Mouse (Mus musculus) heart, postnatal 4 days (tissue): ENCODE measurements around the gene Tbl3. TPM values are rescaled to one million over a fixed set of nuclear protein-coding genes. Genes with fewer than 3 reads are reported as not detected.
"Not testable (repeated sequence)": the region's sequence is repeated elsewhere in the genome, so short reads cannot be mapped to it uniquely, and the experiment has no call there.

Source experiments
- DNase-seq: peaks from one replicate; pipeline ENCODE4 v3.0.0; 2021
- total RNA-seq, 2 experiments: library from RNA; stranded (reverse); gene quantifications; 2 replicates each; pipeline ENCODE4 v1.2.3; 2021

The Tbl3 gene
- total RNA-seq, 2 experiments from 2014 or later, result 25.2 to 29.2 TPM

GRCm38 (mm10) chr17:24727618-24728017 lies 20.2 kb upstream of the Tbl3 start, which contains the start of gene Rpl3l:
TSS of gene Rpl3l (plus strand) at chr17:24727820.
- DNase-seq, result peak; percentile 37

DNA sequence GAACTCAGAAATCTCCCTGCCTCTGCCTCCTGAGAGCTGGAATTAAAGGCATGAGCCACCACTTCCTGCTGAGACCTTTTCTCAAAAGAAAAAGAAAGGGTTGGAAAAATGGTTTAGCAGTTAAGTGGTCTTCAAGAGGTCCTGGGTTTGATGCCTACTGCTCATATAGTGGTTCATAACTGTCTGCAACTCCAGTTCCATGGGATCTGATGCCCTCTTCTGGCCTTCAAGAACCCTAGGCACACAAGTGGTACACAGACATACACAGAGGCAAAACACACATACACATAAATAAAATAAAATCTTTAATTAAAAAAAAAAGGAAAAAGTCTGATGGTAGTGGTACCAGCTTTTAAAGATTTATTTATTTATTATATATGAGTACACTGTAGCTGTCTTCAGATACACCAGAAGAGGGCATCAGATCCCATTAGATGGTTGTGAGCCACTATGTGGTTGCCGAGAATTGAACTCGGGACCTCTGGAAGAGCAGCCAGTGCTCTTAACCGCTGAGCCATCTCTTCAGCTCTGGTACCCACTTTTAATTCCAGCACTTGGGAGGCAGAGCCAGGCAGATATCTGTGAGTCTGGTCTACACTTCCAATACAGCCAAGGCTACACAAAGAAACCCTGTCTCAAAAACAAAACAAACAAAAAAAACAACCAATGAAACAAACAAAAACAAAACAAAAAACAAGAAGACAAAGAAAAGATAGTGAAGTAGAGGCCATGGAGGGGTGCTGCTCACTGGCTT lies 18.4 kb upstream of the Tbl3 start:
- DNase-seq, result no peak

- DNase-seq, result peak; percentile 99
Measured at GRCm38 (mm10) chr17:24724184-24724583, 16.7 kb upstream of the Tbl3 start, which contains the start of gene Ndufb10. TSS of gene Ndufb10 (minus strand) at chr17:24724478.

- DNase-seq, result no peak
Measured at GRCm38 (mm10) chr17:24723881-24724180, 16.4 kb upstream of the Tbl3 start.

- DNase-seq, result no peak
Measured at GRCm38 (mm10) chr17:24723122-24723880, 15.8 kb upstream of the Tbl3 start.

DNA sequence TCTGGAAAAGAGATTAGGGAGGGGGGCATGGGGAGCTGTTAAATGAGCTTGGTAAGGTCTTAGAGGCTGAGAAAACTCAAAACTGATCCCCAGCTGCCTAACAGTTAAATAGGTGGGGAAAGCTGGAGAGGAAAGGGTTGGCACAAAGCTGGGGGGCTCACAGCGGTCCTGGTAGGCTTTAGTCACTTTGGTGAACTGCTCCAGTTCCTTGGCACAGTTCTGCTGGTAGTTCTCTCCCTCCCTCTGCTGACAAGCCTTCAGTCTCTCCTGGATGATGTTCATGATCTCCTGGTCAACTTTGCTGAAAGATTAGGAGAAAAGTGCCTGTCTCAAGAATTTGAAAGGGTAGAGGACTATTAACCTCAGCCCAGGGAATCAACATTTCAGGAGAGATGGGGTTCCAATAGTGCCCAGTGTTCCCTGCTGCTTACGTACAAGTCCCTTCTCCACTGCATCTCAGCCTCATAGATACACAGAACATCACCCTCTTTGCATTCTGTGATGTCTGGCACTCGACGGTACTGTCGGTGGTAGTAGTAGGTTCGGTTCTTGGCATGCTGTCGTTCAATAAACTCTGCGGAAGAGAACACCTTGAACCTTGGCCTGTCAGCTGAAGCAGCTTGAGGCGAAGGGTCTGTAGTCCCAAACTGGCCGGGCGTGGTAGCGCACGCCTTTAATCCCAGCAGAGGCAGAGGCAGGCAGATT lies 14.9 kb upstream of the Tbl3 start:
- DNase-seq, result no peak

GRCm38 (mm10) chr17:24721383-24721955 lies 14.0 kb upstream of the Tbl3 start:
- not testable (repeated sequence) for DNase-seq

- not testable (repeated sequence) for DNase-seq
Measured at GRCm38 (mm10) chr17:24720616-24721015, 13.2 kb upstream of the Tbl3 start.

- DNase-seq, result peak; percentile 98
Measured at GRCm38 (mm10) chr17:24719494-24720222, 12.2 kb upstream of the Tbl3 start.

DNA sequence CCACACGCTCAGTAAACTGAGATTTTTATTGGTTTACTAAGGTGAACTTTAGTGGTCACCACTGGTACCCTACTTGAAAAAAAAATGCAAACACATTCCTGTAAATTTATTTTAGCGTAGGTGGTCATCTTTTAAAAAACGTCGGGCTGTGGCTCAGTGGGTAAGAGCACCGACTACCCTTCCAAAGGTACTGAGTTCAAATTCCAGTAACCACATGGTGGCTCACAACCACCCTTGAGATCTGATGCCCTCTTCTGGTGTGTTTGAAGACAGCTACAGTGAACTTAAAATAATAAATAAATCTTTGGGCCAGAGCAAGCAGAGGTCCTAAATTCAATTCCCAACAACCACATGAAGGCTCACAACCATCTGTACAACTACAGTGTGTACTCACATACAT lies 11.5 kb upstream of the Tbl3 start:
- not testable (repeated sequence) for DNase-seq

DNA sequence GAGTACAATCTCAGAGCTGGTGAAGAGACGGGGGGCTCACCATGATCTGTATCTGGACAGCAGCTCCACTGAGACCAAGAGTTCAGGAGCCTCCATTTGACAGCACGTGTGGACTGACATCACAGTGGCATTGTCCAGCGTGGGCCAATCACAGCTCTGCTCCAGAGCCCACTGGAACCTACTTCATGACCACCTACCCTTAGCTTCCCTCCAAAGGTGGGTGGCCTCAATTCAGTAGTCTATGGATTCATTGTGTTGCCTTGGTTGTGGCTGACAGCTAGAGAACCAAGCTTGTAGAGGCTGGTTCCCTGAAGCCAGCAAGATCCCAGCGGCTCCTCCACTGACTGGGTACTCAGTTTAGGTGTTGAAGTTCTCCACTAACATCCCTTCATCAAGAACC lies 10.5 kb upstream of the Tbl3 start, which contains the start of the genes Rnf151 and Rps2:
Gene Rnf151, minus strand, starts transcription at position 121 of the 400 bp plus-strand sequence.
Gene Rps2, plus strand, starts transcription at position 174 of the 400 bp plus-strand sequence.
- no peak for DNase-seq

GRCm38 (mm10) chr17:24716166-24716682 lies 8.8 kb upstream of the Tbl3 start:
- DNase-seq, result no peak

GRCm38 (mm10) chr17:24715556-24715955 lies 8.1 kb upstream of the Tbl3 start:
- no peak for DNase-seq

GRCm38 (mm10) chr17:24708646-24709045 lies 1.2 kb upstream of the Tbl3 start:
- no peak for DNase-seq

DNA sequence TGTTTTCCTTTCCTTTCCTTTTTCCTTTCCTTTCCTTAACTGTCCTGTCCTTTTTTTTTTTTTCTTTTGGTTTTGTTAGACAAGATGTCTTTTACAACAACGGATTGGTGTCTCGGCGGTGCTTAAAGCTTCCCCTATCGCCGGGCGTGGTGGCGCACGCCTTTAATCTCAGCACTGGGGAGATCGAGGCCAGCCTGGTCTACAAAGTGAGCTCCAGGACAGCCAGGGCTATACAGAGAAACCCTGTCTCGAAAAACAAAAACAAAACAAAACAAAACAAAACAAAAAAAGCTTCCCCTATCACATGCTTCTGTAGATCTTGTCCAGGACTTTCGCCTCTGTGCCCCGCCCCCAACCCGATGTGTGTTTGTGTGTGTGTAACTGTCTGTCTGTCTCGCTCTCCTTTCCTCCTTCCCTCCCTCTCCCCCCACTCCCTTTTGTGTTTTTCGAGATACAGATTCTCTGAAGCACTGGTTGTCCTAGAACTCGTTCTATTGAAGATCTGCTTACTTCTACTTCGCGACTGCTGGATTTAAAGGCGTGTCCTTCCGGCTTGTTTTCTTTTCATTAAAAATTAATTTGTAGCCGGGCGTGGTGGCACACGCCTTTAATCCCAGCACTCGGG lies 453 bp upstream of the Tbl3 start:
- no peak for DNase-seq

- no peak for DNase-seq
Measured at GRCm38 (mm10) chr17:24705821-24706220, 1.6 kb downstream of the Tbl3 start.

- no peak for DNase-seq
Measured at GRCm38 (mm10) chr17:24701251-24701650, 6.2 kb downstream of the Tbl3 start.

DNA sequence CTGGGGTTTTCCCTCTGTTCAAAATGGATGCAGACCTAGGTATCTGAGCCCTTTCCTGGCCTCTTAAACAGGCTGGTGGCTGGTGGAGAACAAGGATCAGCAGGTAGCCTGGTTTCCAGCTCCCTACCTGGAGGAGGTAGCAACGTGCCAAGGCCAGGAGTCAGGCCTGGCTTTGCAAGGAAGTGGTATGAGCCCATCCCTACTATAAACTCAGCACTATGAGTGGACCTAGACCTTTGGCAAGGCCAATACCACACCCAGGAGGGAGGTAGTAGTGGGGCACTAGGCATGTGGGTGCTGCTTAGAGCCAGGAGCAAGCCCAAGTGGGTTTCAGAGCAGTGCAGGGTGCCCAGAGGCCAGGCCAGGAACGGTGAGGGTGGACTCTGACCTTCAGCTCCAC lies 8.0 kb downstream of the Tbl3 start:
- no peak for DNase-seq

DNA sequence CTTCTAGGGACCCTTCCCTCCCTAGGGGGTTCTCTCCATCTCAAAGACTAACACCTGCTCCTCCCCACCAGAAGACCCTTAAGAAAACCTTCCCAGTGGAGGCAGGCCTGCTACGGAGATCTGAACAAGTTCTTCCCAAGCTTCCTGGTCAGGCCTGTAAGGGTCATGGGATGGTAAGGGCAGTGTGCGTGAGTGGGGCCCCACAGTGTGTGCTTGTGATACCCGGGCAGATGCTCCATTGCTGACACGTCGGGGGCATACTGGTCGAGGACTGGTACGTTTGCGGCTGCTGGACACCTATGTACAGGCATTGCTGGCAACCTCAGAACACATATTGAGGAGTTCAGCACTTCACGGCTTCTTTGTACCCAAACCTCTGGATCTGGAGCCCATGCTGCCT lies 8.7 kb downstream of the Tbl3 start:
- DNase-seq, result no peak

GRCm38 (mm10) chr17:24697985-24698384 lies 9.5 kb downstream of the Tbl3 start:
- DNase-seq, result no peak

- peak; percentile 93 for DNase-seq
Measured at GRCm38 (mm10) chr17:24696011-24696697, 11.3 kb downstream of the Tbl3 start, which contains the start of the genes Gfer and Noxo1. TSS of gene Gfer (minus strand) at chr17:24696156. TSS of gene Noxo1 (plus strand) at chr17:24696234.
